Mouse (Mus musculus) liver, embryonic 15.5 days (tissue): ENCODE data around the gene Sh2b2. TPM values are rescaled to one million over a fixed set of nuclear protein-coding genes. Genes with fewer than 3 reads are reported as not detected.
A peak's percentile ranks its signal among the peaks of the same experiment; 100 is the strongest.
"Not testable (repeated sequence)": the region's sequence is repeated elsewhere in the genome, so short reads cannot be mapped to it uniquely, and the experiment has no call there.

ENCODE experiments used
- ATAC-seq: fragments of 200-750 bp; cut with Nextera tagmentation; 2 replicates; pipeline ENCODE4 v1.8.0; 2017; ENCODE audit warnings: moderate number of reproducible peaks, mild to moderate bottlenecking, moderate library complexity; ENCODE audit not compliant: insufficient read depth
- H3K27ac ChIP-seq: fragments of 300-500 bp; sonication (generic); replicated peaks from 2 replicates; pipeline ENCODE4 v1.5.1; 2015; ENCODE audit warnings: mild to moderate bottlenecking, inconsistent platforms
- H3K27me3 ChIP-seq: fragments of 300-500 bp; sonication (generic); 2 replicates; pipeline ENCODE4 v1.6.1; 2015; ENCODE audit warnings: mild to moderate bottlenecking, inconsistent platforms
- H3K36me3 ChIP-seq: fragments of 300-500 bp; sonication (generic); replicated peaks from 2 replicates; pipeline ENCODE4 v1.6.1; 2015; ENCODE audit warnings: moderate library complexity, mild to moderate bottlenecking, inconsistent platforms
- H3K4me1 ChIP-seq: fragments of 300-500 bp; sonication (generic); replicated peaks from 2 replicates; pipeline ENCODE4 v1.6.1; 2015; ENCODE audit warnings: inconsistent platforms
- H3K4me2 ChIP-seq: fragments of 300-500 bp; sonication (generic); 2 replicates; pipeline ENCODE4 v1.6.1; 2015; ENCODE audit warnings: moderate library complexity, mild to moderate bottlenecking, inconsistent platforms
- H3K4me3 ChIP-seq: fragments of 300-500 bp; sonication (generic); replicated peaks from 2 replicates; pipeline ENCODE4 v1.5.1; 2015; ENCODE audit warnings: mild to moderate bottlenecking, inconsistent platforms
- H3K9ac ChIP-seq: fragments of 300-500 bp; sonication (generic); 2 replicates; pipeline ENCODE4 v1.6.1; 2015; ENCODE audit warnings: moderate library complexity, mild to moderate bottlenecking, inconsistent platforms
- H3K9me3 ChIP-seq: fragments of 300-500 bp; sonication (generic); replicated peaks from 2 replicates; pipeline ENCODE4 v1.6.1; 2016; ENCODE audit warnings: inconsistent platforms
- WGBS: fragments of 180-500 bp; shearing (Covaris S2); methylation state at CpG from one replicate; pipeline ENCODE4 v1.1.7; 2015; ENCODE audit warnings: mixed read lengths; ENCODE audit not compliant: insufficient replicate concordance; 5-methylcytosine and 5-hydroxymethylcytosine counted together
- polyA plus RNA-seq: library from polyadenylated mRNA; unstranded; fragments of >200 nt; fragmentation: Nextera tagmentation; extraction: Ambion mirVana; gene quantifications from 2 replicates; pipeline ENCODE4 v1.2.1, GENCODE M21; 2015

Gene Sh2b2
- polyA plus RNA-seq, 1 experiment from 2014 or later = 2.3 TPM

- not testable (repeated sequence) for ATAC-seq
- WGBS = 60% methylated on average over 14 of the region's 14 CpGs
- H3K27ac ChIP-seq = peak overlapping the region; percentile 45; the same call in 1 of the 2 replicates
Observed at GRCm38 (mm10) chr5:136211341-136212102, 34.8 kb downstream of the Sh2b2 start.

GRCm38 (mm10) chr5:136210549-136210948 is 35.8 kb downstream of the Sh2b2 start:
- H3K27me3 ChIP-seq = no peaks in the 10 kb centered on the region
- H3K9me3 ChIP-seq = no peaks in the 10 kb centered on the region
- H3K36me3 ChIP-seq = no peaks in the 10 kb centered on the region
- H3K4me3 ChIP-seq = no peak overlapping the region
- H3K4me2 ChIP-seq = no peak overlapping the region
- no peak for ATAC-seq
- no peaks in the 10 kb centered on the region for H3K4me1 ChIP-seq
- H3K9ac ChIP-seq = no peak overlapping the region
- H3K27ac ChIP-seq = no peak overlapping the region
- 33% methylated on average over 5 of the region's 5 CpGs for WGBS

More at GRCm38 (mm10) chr5:136211341-136212102, 34.8 kb downstream of the Sh2b2 start:
- not testable (repeated sequence) for H3K4me2 ChIP-seq, H3K4me3 ChIP-seq, H3K9me3 ChIP-seq, H3K36me3 ChIP-seq, H3K9ac ChIP-seq, H3K4me1 ChIP-seq, H3K27me3 ChIP-seq

DNA sequence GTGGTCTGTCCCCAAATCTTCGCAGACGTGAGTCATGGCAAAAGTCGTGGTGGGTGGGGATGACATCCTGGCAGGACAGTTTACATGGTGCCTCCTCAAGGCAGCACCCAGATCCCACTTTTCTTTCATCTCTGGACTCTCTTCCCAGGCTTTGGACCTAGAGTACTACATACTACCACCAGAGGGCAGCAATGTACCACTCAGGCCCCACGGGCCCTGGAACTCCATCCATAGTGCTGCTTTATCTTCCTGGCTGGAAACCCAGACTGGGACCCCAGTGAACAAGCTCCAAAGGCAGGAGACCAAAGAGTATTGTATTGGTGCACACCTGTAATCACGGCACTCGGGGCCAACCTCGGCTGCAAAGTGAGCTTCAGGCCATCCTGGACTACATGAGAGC is 44.5 kb downstream of the Sh2b2 start:
- 26% methylated on average over 7 of the region's 7 CpGs for WGBS
- H3K36me3 ChIP-seq = peaks cover 5% of the 10 kb centered on the region
- H3K4me1 ChIP-seq = peaks cover 20% of the 10 kb centered on the region
- ATAC-seq = no peak
- H3K27ac ChIP-seq = no peak overlapping the region
- H3K9me3 ChIP-seq = no peaks in the 10 kb centered on the region
- H3K27me3 ChIP-seq = no peaks in the 10 kb centered on the region
- no peak overlapping the region for H3K4me3 ChIP-seq
- H3K4me2 ChIP-seq = no peak overlapping the region
- H3K9ac ChIP-seq = no peak overlapping the region

- ATAC-seq = no peak
- Histone ChIP-seq H3K9ac (peak overlapping the region; percentile 92; the same call in 1 of the 2 replicates), H3K4me2 (peak overlapping the region; percentile 83), H3K4me3 (peak overlapping the region; percentile 91), H3K4me1 (peaks cover 20% of the 10 kb centered on the region), H3K9me3 (no peaks in the 10 kb centered on the region), H3K27ac (no peak overlapping the region; the same call in 1 of the 2 replicates), H3K36me3 (peaks cover 28% of the 10 kb centered on the region), H3K27me3 (no peaks in the 10 kb centered on the region)
- 38% methylated on average over 11 of the region's 11 CpGs for WGBS
Observed at GRCm38 (mm10) chr5:136199526-136199925, 46.8 kb downstream of the Sh2b2 start.

DNA sequence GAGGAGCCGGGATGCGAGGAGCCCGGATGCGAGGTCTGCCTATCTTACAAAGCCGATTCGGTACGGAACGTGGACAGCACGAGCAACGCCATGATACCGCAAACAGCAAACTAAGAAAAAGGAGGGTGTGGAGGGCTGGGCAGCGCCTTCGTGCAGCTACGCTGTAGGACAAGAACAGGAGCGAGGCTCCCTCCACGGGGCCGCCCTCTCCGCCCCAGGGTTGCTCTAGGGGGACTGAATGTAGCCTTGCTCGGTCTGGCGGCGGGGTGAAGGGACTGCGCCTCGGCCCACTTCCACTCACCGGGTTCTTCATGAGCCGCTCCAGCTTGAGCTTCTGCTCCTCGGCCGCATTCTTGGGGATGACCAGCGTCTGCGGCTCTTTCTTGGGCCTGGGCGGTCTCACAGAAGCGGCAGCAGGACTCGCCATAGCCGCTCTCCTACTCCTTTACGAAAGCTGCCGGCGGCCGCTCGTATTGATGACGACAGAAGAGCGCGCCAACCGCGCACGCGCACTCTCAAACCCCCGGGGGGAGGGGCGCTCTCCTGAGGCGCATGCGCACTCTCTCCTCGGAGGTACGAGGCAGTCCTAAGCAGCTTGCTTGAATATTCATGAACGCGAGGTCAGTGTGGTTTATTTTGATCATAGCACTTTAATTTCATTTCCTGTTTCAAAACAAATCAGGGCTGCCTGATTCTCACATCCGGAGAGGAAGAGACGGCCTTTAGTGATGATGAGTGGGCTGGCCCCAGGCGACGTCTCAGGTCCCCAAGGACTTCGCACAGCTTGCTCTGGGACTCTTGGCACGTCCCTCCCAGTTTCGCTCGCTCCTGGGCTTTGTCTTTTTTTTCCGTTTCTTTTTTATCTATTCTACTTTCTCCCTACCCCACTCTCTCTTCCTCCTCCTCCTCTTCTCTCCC is 47.6 kb downstream of the Sh2b2 start, which contains the start of gene Prkrip1:
Prkrip1 (minus strand) TSS at position 490 of the 918 bp plus-strand sequence.
- H3K4me3 ChIP-seq = peak within 1 kb of the TSS; percentile 91
- no peaks in the 10 kb centered on the region for H3K27me3 ChIP-seq
- H3K9me3 ChIP-seq = no peaks in the 10 kb centered on the region
- WGBS = under 1% methylated on average over 62 of the region's 62 CpGs
- peak; percentile 91 for ATAC-seq
- H3K36me3 ChIP-seq = peaks cover 36% of the 10 kb centered on the region
- H3K4me2 ChIP-seq = peak within 1 kb of the TSS; percentile 83
- peak within 1 kb of the TSS; percentile 92 for H3K9ac ChIP-seq
- peaks cover 20% of the 10 kb centered on the region for H3K4me1 ChIP-seq
- H3K27ac ChIP-seq = peak within 1 kb of the TSS; percentile 87

DNA sequence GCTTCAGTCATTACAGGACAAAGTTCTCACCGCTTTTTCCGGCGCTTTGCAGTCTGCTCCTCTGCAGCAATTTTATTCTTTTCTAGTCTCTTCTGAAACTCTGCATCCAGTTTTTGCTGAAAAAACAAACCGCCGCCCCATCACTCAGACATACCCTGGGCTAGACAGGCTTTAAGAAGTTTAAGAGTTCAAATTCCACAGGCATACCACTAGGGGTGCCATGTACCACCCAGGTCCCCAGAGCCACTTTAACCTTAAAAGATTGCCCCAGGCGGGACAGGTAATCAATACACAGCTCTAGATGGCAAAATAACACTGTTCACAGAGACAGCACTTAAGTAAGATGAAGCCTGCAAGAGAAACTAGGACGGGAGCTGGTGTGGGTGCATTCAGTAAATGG is 54.5 kb downstream of the Sh2b2 start:
- Histone ChIP-seq H3K9ac (no peak overlapping the region), H3K9me3 (no peaks in the 10 kb centered on the region), H3K36me3 (peaks cover 94% of the 10 kb centered on the region), H3K4me1 (no peaks in the 10 kb centered on the region), H3K4me2 (no peak overlapping the region), H3K27ac (no peak overlapping the region), H3K27me3 (no peaks in the 10 kb centered on the region), H3K4me3 (no peak overlapping the region)
- no peak for ATAC-seq
- WGBS = 75% methylated on average over 7 of the region's 7 CpGs

- no peak overlapping the region for H3K4me3 ChIP-seq
- 0 out of 2 replicates have a peak, but pooled peaks cover 2% of the 10 kb centered on the region for H3K4me1 ChIP-seq
- H3K27me3 ChIP-seq = no peaks in the 10 kb centered on the region
- no peak overlapping the region for H3K9ac ChIP-seq
- WGBS = 27% methylated on average over 4 of the region's 4 CpGs
- no peak overlapping the region for H3K4me2 ChIP-seq
- no peaks in the 10 kb centered on the region for H3K9me3 ChIP-seq
- peaks cover 88% of the 10 kb centered on the region for H3K36me3 ChIP-seq
- H3K27ac ChIP-seq = no peak overlapping the region
- ATAC-seq = no peak
Observed at GRCm38 (mm10) chr5:136186723-136187122, 59.6 kb downstream of the Sh2b2 start.

DNA sequence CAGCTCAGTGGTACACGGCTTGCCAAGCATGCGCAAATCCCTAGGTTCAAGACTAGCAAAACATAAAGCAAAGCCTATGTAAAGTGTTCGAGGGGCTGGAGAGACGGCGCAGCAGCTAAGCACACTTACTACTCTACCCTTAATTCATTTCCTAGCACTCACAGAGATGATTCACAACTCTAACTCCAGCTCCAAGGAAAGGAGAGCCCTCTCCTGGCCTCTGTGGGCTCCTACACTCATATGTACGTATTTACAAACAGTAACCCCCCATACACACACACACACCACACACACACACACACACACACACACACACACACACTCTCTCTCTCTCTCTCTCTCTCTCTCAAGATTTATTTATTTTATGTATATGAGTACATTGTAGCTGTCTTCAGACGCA is 62.6 kb downstream of the Sh2b2 start:
- H3K9ac ChIP-seq = no peak overlapping the region
- 69% methylated on average over 7 of the region's 7 CpGs for WGBS
- H3K9me3 ChIP-seq = no peaks in the 10 kb centered on the region
- ATAC-seq = no peak
- H3K27ac ChIP-seq = no peak overlapping the region
- H3K36me3 ChIP-seq = peaks cover 89% of the 10 kb centered on the region
- no peak overlapping the region for H3K4me3 ChIP-seq
- 0 out of 2 replicates have a peak, but pooled peaks cover 2% of the 10 kb centered on the region for H3K4me1 ChIP-seq
- no peaks in the 10 kb centered on the region for H3K27me3 ChIP-seq
- no peak overlapping the region for H3K4me2 ChIP-seq

- 32% methylated on average over 4 of the region's 4 CpGs for WGBS
- no peak for ATAC-seq
- Histone ChIP-seq H3K4me3 (no peak overlapping the region), H3K4me1 (0 out of 2 replicates have a peak, but pooled peaks cover 5% of the 10 kb centered on the region), H3K27ac (no peak overlapping the region), H3K4me2 (no peak overlapping the region), H3K27me3 (no peaks in the 10 kb centered on the region), H3K36me3 (peaks cover 88% of the 10 kb centered on the region), H3K9ac (no peak overlapping the region), H3K9me3 (no peaks in the 10 kb centered on the region)
Observed at GRCm38 (mm10) chr5:136182830-136183229, 63.5 kb downstream of the Sh2b2 start.

GRCm38 (mm10) chr5:136182049-136182448 is 64.3 kb downstream of the Sh2b2 start:
- no peak overlapping the region for H3K4me3 ChIP-seq
- 69% methylated on average over 6 of the region's 6 CpGs for WGBS
- peaks cover 91% of the 10 kb centered on the region for H3K36me3 ChIP-seq
- H3K9ac ChIP-seq = no peak overlapping the region
- H3K27me3 ChIP-seq = no peaks in the 10 kb centered on the region
- H3K4me2 ChIP-seq = no peak overlapping the region
- no peaks in the 10 kb centered on the region for H3K9me3 ChIP-seq
- H3K4me1 ChIP-seq = 0 out of 2 replicates have a peak, but pooled peaks cover 5% of the 10 kb centered on the region
- no peak overlapping the region for H3K27ac ChIP-seq
- ATAC-seq = no peak

GRCm38 (mm10) chr5:136181197-136181596 is 65.2 kb downstream of the Sh2b2 start:
- Histone ChIP-seq H3K36me3 (peaks cover 82% of the 10 kb centered on the region), H3K27me3 (no peaks in the 10 kb centered on the region), H3K4me1 (0 out of 2 replicates have a peak, but pooled peaks cover 5% of the 10 kb centered on the region), H3K9me3 (no peaks in the 10 kb centered on the region), H3K4me3 (no peak overlapping the region), H3K27ac (no peak overlapping the region), H3K9ac (no peak overlapping the region), H3K4me2 (no peak overlapping the region)
- 85% methylated on average over 6 of the region's 6 CpGs for WGBS
- no peak for ATAC-seq
